Mouse (Mus musculus) kidney, adult 18-20 months (tissue): ENCODE results near the gene Otulin.

ENCODE experiments used
- DNase-seq: peaks from one replicate; pipeline ENCODE4 v3.0.0; 2021

Gene Otulin

GRCm38 (mm10) chr15:27497300-27497997 lies 133.0 kb downstream of the Otulin start:
- no peak for DNase-seq

DNA sequence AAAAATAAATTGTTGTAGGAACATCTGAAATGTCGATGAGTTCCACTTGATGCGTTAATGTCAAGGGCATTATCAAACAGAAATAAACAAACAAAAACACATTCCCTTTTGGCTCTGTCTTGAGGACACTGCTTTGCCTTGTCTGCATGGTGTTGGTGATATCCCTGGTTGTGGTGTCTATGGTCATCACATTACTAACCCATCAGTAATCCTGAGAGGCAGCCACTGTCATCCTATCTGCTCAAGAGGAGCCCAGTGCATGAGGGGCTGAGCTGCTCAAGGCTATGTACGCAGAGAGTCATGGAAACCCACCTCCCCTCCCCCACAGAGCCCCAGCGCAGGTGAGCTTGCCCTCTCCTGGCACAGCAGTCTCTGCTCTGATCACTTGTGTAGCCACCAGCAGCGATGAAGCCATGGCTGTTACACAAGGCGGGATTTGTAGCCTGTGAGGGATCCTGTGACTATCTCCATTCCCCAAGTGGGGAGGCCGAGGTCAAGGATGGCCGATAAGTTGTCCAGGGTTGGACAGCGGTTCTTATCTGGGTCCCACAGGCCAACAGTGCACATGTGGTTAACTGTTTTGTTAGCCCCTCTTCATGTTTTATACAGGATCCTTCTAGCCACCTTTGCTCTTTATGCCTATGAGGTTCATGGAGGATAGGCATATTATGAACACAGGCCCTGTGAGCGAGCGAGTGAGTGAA lies 133.7 kb downstream of the Otulin start:
- no peak for DNase-seq

- DNase-seq: no peak
These were observed 134.5 kb downstream of the Otulin start for GRCm38 (mm10) chr15:27495981-27496401.

DNA sequence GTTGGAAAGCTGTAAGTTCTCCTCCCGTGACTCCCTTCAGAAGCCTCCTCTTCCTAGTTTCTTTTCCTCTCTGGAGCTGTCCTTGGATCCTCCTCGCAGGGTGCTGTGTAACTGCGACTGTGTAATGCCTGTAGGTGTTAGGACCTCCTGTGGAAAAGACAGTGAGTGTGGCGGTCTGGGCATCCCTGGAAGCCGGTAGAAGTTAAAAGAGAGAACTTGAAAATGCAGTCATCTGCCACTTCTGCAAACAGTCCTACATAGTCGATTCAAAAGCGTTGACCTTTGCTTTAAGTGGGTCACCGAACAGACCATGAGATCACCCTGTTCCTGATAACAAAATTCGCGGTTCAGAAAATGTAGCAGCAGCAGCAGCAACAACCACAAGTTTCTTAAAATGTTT lies 137.0 kb downstream of the Otulin start:
- DNase-seq: no peak

- DNase-seq: no peak
These were observed 137.8 kb downstream of the Otulin start for GRCm38 (mm10) chr15:27492734-27493133.
